Mouse (Mus musculus): Measurements from ENCODE around the gene Efcab6. TPM values are rescaled to one million over a fixed set of nuclear protein-coding genes. Genes with fewer than 3 reads are reported as not detected.

The Efcab6 gene
- total and polyA plus RNA-seq, 3 experiments, result not detected

DNA sequence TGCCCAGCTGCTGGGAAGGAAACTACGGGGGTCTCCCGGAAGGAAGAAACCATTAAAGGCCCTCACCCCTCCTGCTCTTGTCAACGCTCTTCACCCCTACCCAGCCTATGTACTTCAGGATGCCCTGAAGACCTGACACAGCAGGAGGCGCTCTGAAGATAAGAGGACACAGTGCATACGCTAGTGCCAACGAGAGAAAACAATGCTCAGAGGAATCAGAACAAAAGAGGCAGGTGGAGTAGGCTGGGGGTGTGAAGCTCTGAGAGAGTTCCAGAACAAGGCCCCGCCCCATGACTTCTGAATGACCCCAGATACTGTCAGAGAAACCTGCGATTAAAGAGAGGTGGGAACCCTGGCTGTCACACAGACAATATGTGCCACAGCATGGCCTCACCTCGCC lies 21.6 kb upstream of the Efcab6 start:
- no peak for TF ChIP-seq MEF2A (IDR thresholded peaks at IDR 0.05; ENCODE audit: extremely low read depth, insufficient replicate concordance, low read depth, low read length, poor library complexity, severe bottlenecking)
- TF ChIP-seq POLR2AphosphoS5 (IDR thresholded peaks at IDR 0.05; ENCODE audit: borderline replicate concordance, low read depth, low read length), result no peak
- TF ChIP-seq SIN3A (IDR thresholded peaks at IDR 0.05; ENCODE audit: low read length), result no peak
- no peaks in the 10 kb centered on the region; a peak in 1 of 4 replicates for H3K27me3 ChIP-seq (ENCODE audit: control insufficient read depth in 1 of 2, insufficient read depth in 2 of 2, low read length in 2 of 2)
- no peak overlapping the region for H3K4me3 ChIP-seq (ENCODE audit: control insufficient read depth in 1 of 2, insufficient read depth in 1 of 2, low read depth in 2 of 2, low read length in 2 of 2)
- no peaks in the 10 kb centered on the region for H3K36me3 ChIP-seq (ENCODE audit: control insufficient read depth in 1 of 2, insufficient read depth in 2 of 2, low read length in 2 of 2)
- no peak overlapping the region for H3K27ac ChIP-seq (ENCODE audit: control insufficient read depth, low read depth, low read length)
- no peaks in the 10 kb centered on the region for H3K4me1 ChIP-seq (ENCODE audit: control insufficient read depth in 1 of 2, insufficient read depth in 2 of 2, low read length in 2 of 2)
- no peaks in the 10 kb centered on the region for H3K9me3 ChIP-seq (replicated peaks; ENCODE audit: insufficient read depth, low read length)
- no peak overlapping the region for H3K9ac ChIP-seq (ENCODE audit: control insufficient read depth, low read depth, low read length, poor library complexity, severe bottlenecking)
- no peaks in the 10 kb centered on the region for H3K79me2 ChIP-seq (ENCODE audit: control insufficient read depth, insufficient read depth, low read length, poor library complexity)
- DNase-seq (ENCODE audit: low read depth, low spot score), result no peak

DNA sequence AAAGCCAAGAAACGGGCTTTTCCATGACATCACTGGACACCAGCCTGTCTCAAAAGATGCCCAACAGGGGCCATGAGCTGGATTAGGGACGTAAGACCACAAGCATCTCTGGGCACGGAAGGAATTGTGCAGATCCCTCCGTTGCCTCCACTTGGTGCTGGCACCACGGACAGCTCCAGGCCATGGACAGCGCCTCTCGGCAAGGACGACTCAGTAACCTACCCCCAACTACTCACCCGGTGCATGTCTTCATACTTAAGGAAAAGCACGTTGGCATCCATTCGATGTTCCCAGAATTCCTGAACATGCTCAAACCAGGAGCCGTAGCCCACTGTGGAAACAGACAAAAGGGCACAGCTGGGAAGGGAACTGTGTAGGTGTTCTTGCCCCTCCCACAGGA lies 21.2 kb upstream of the Efcab6 start:
- TF ChIP-seq UBTF (IDR thresholded peaks at IDR 0.05; ENCODE audit: borderline replicate concordance, insufficient read depth, low read depth, low read length), result no peak
- TF ChIP-seq ETS1 (IDR thresholded peaks at IDR 0.05; ENCODE audit: low read depth, low read length), result no peak
- no peak for TF ChIP-seq ZKSCAN1 (IDR thresholded peaks at IDR 0.05; ENCODE audit: low read depth, low read length)
- DNase-seq (ENCODE audit: low read depth, low spot score), result no peak
- no peak overlapping the region for H3K9ac ChIP-seq (ENCODE audit: control insufficient read depth, low read depth, low read length, poor library complexity, severe bottlenecking)
- H3K36me3 ChIP-seq (ENCODE audit: control insufficient read depth in 1 of 2, insufficient read depth in 2 of 2, low read length in 2 of 2), result no peaks in the 10 kb centered on the region
- no peaks in the 10 kb centered on the region for H3K9me3 ChIP-seq (replicated peaks; ENCODE audit: insufficient read depth, low read length)
- no peak overlapping the region for H3K27ac ChIP-seq (ENCODE audit: control insufficient read depth, low read depth, low read length)
- no peaks in the 10 kb centered on the region for H3K27me3 ChIP-seq (ENCODE audit: control insufficient read depth in 1 of 2, insufficient read depth in 2 of 2, low read length in 2 of 2)
- no peak overlapping the region for H3K4me3 ChIP-seq (ENCODE audit: control insufficient read depth in 1 of 2, insufficient read depth in 1 of 2, low read depth in 2 of 2, low read length in 2 of 2)
- no peaks in the 10 kb centered on the region for H3K79me2 ChIP-seq (ENCODE audit: control insufficient read depth, insufficient read depth, low read length, poor library complexity)
- no peaks in the 10 kb centered on the region for H3K4me1 ChIP-seq (ENCODE audit: control insufficient read depth in 1 of 2, insufficient read depth in 2 of 2, low read length in 2 of 2)

DNA sequence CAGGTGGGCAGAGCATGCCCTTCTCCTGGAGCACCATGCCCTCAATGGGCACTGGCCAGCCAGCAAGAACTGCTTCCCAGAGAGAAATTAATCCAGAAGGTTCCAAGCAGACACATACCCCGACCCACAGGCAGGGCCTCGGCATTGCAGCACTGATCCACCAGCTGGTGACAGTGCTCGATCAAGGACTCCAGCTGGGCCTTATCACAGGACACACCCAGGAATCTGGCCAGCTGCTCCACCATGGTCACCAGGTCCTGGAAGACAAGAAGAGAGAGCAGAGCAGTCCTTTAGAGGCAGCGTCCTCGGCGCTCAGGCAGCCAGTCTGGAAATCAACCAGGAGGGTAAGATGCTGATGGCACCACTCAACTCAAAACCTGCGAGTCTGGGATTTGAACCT lies 14.9 kb upstream of the Efcab6 start:
- H3K9ac ChIP-seq (ENCODE audit: control insufficient read depth, low read depth, low read length, poor library complexity, severe bottlenecking), result no peak overlapping the region
- H3K27ac ChIP-seq (ENCODE audit: control insufficient read depth, low read depth, low read length), result no peak overlapping the region
- no peak for DNase-seq (ENCODE audit: low read depth, low spot score)
- no peaks in the 10 kb centered on the region for H3K4me1 ChIP-seq (ENCODE audit: control insufficient read depth in 1 of 2, insufficient read depth in 2 of 2, low read length in 2 of 2)
- no peaks in the 10 kb centered on the region for H3K9me3 ChIP-seq (replicated peaks; ENCODE audit: insufficient read depth, low read length)
- TF ChIP-seq TBP (IDR thresholded peaks at IDR 0.05; ENCODE audit: low read depth, low read length), result no peak
- TF ChIP-seq ZKSCAN1 (IDR thresholded peaks at IDR 0.05; ENCODE audit: low read depth, low read length), result no peak
- TF ChIP-seq NELFE (IDR thresholded peaks at IDR 0.05; ENCODE audit: low read depth, low read length), result no peak
- no peak for TF ChIP-seq POLR2AphosphoS2 (IDR thresholded peaks at IDR 0.05; ENCODE audit: low read length)
- TF ChIP-seq POLR2A (IDR thresholded peaks at IDR 0.05; ENCODE audit: control insufficient read depth in 1 of 2, insufficient read depth in 1 of 2, low read depth in 1 of 2, low read length in 2 of 2, poor library complexity in 1 of 2), result no peak
- no peak for TF ChIP-seq HCFC1 (IDR thresholded peaks at IDR 0.05; ENCODE audit: low read depth, low read length)
- no peak for TF ChIP-seq ZNF384 (IDR thresholded peaks at IDR 0.05; ENCODE audit: low read depth, low read length)
- no peaks in the 10 kb centered on the region for H3K27me3 ChIP-seq (ENCODE audit: control insufficient read depth in 1 of 2, insufficient read depth in 2 of 2, low read length in 2 of 2)
- no peaks in the 10 kb centered on the region for H3K36me3 ChIP-seq (ENCODE audit: control insufficient read depth in 1 of 2, insufficient read depth in 2 of 2, low read length in 2 of 2)
- no peak overlapping the region for H3K4me3 ChIP-seq (ENCODE audit: control insufficient read depth in 1 of 2, insufficient read depth in 1 of 2, low read depth in 2 of 2, low read length in 2 of 2)
- H3K79me2 ChIP-seq (ENCODE audit: control insufficient read depth, insufficient read depth, low read length, poor library complexity), result no peaks in the 10 kb centered on the region
